Mouse (Mus musculus) lung, adult 2 months (tissue): Measurements from ENCODE around the gene Rho.

ENCODE experiments used
- CTCF ChIP-seq: fragments of 200-500 bp; IDR thresholded peaks from 2 replicates; pipeline ENCODE4 v1.5.1; 2011; ENCODE audit warnings: mild to moderate bottlenecking, low read length, control low read depth; ENCODE audit not compliant: insufficient read depth
- POLR2A ChIP-seq: fragments of 200-500 bp; IDR thresholded peaks from 2 replicates; pipeline ENCODE4 v1.6.1; 2011; ENCODE audit warnings: low read depth, mild to moderate bottlenecking, control low read depth, low read length, borderline replicate concordance; ENCODE audit errors: extremely low read depth

GRCm38 (mm10) chr6:115955664-115956063 lies 24.1 kb downstream of the Rho start:
- TF ChIP-seq CTCF = no peak
- TF ChIP-seq POLR2A = no peak
